Mouse (Mus musculus) bone marrow, adult 2 months (tissue): ENCODE results near the gene Slc51b.

Experiments
- CTCF ChIP-seq: fragments of 200-500 bp; IDR thresholded peaks from 2 replicates; pipeline ENCODE4 v1.5.1; 2011; ENCODE audit warnings: low read length, control low read depth; ENCODE audit not compliant: control insufficient read depth, insufficient read depth
- POLR2A ChIP-seq: fragments of 200-500 bp; IDR thresholded peaks from 2 replicates; pipeline ENCODE4 v1.6.1; 2011; ENCODE audit warnings: low read depth, mild to moderate bottlenecking, control low read depth, low read length, borderline replicate concordance; ENCODE audit not compliant: control insufficient read depth

GRCm38 (mm10) chr9:65434140-65434539 lies 11.4 kb upstream of the Slc51b start:
- TF ChIP-seq CTCF (peak; percentile 72), POLR2A (no peak)
